Mouse (Mus musculus): ENCODE measurements around the gene 9030025P20Rik. TPM values are rescaled to one million over a fixed set of nuclear protein-coding genes. Genes with fewer than 3 reads are reported as not detected.

Gene 9030025P20Rik
- polyA plus RNA-seq, 1 experiment from 2014 or later: 6.4 TPM

Other genes with a start within 250 kb of the 9030025P20Rik start
- gene Wdr27, start 35.3 kb upstream of the 9030025P20Rik start, polyA plus RNA-seq (2015; fragmentation: Nextera tagmentation; extraction: Ambion mirVana): 6.2 and 6.3 TPM in 2 replicates
- gene 1600012H06Rik, start 35.3 kb upstream of the 9030025P20Rik start, polyA plus RNA-seq (2015; fragmentation: Nextera tagmentation; extraction: Ambion mirVana): 41.8 and 48.2 TPM in 2 replicates
- gene Phf10, start 17.2 kb upstream of the 9030025P20Rik start, polyA plus RNA-seq (2015; fragmentation: Nextera tagmentation; extraction: Ambion mirVana): 32.9 and 34.4 TPM in 2 replicates
- 0.30 TPM in 1 of 2 replicates, not detected in the other for gene Gm3417, start 322 bp downstream of the 9030025P20Rik start, polyA plus RNA-seq (2015; fragmentation: Nextera tagmentation; extraction: Ambion mirVana)
- 5.6 and 6.9 TPM in 2 replicates for gene Gm3435, start 31.7 kb downstream of the 9030025P20Rik start, polyA plus RNA-seq (2015; fragmentation: Nextera tagmentation; extraction: Ambion mirVana)
- 65.3 and 72.4 TPM in 2 replicates for gene Ermard, start 62.7 kb downstream of the 9030025P20Rik start, polyA plus RNA-seq (2015; fragmentation: Nextera tagmentation; extraction: Ambion mirVana)
- gene Tcte3, start 63.0 kb downstream of the 9030025P20Rik start, polyA plus RNA-seq (2015; fragmentation: Nextera tagmentation; extraction: Ambion mirVana): 1.2 and 1.4 TPM in 2 replicates
- 3.3 and 3.6 TPM in 2 replicates for gene Gm3448, start 63.1 kb downstream of the 9030025P20Rik start, polyA plus RNA-seq (2015; fragmentation: Nextera tagmentation; extraction: Ambion mirVana)